Mouse (Mus musculus) limb, embryonic 11.5 days (tissue): ENCODE results near the gene Fgfr2. TPM values are rescaled to one million over a fixed set of nuclear protein-coding genes. Genes with fewer than 3 reads are reported as not detected.

Source experiments
- ATAC-seq: fragments of 200-750 bp; cut with Nextera tagmentation; 2 replicates; pipeline ENCODE4 v1.8.0; 2017; ENCODE audit warnings: low read depth; ENCODE audit not compliant: insufficient number of reproducible peaks, low FRiP score, low TSS enrichment
- DNase-seq: peaks from one replicate; pipeline ENCODE4 v3.0.0-alpha.2; 2015; ENCODE audit warnings: low spot score
- H3K27ac ChIP-seq: fragments of 300-500 bp; sonication (generic); replicated peaks from 2 replicates; pipeline ENCODE4 v1.5.1; 2014; ENCODE audit warnings: low read depth, mild to moderate bottlenecking, low read length
- H3K27me3 ChIP-seq: fragments of 300-500 bp; sonication (generic); 2 replicates; pipeline ENCODE4 v1.6.1; 2014; ENCODE audit warnings: mild to moderate bottlenecking, low read length, mixed read lengths; ENCODE audit not compliant: control insufficient read depth, insufficient read depth
- H3K36me3 ChIP-seq: fragments of 300-500 bp; sonication (generic); 2 replicates; pipeline ENCODE4 v1.6.1; 2014; ENCODE audit warnings: mild to moderate bottlenecking, low read length, moderate library complexity, mixed read lengths; ENCODE audit not compliant: control insufficient read depth, insufficient read depth
- H3K4me1 ChIP-seq: fragments of 300-500 bp; sonication (generic); 2 replicates; pipeline ENCODE4 v1.6.1; 2014; ENCODE audit warnings: low read length, mixed read lengths; ENCODE audit not compliant: control insufficient read depth, insufficient read depth
- H3K4me2 ChIP-seq: fragments of 300-500 bp; sonication (generic); 2 replicates; pipeline ENCODE4 v1.6.1; 2014; ENCODE audit warnings: low read depth, mild to moderate bottlenecking, moderate library complexity; ENCODE audit not compliant: severe bottlenecking
- H3K4me3 ChIP-seq: fragments of 300-500 bp; sonication (generic); 2 replicates; pipeline ENCODE4 v1.5.1; 2014; ENCODE audit warnings: low read depth, low read length
- H3K9ac ChIP-seq: fragments of 300-500 bp; sonication (generic); 2 replicates; pipeline ENCODE4 v1.6.1; 2014; ENCODE audit warnings: mild to moderate bottlenecking, low read length
- H3K9me3 ChIP-seq: fragments of 300-500 bp; sonication (generic); 2 replicates; pipeline ENCODE4 v1.6.1; 2016; ENCODE audit warnings: low read length; ENCODE audit not compliant: control insufficient read depth
- WGBS: fragments of 180-500 bp; shearing (Covaris S2); extraction: QIAGEN DNeasy Blood & Tissue Kit; methylation state at CpG from one replicate; pipeline ENCODE4 v1.1.7; 2014; 5-methylcytosine and 5-hydroxymethylcytosine counted together
- polyA plus RNA-seq: library from polyadenylated mRNA; unstranded; fragments of >200 nt; fragmentation: Nextera tagmentation; extraction: Ambion mirVana; gene quantifications from 2 replicates; pipeline ENCODE4 v1.2.1, GENCODE M21; 2014

Fgfr2 gene
- polyA plus RNA-seq, 1 experiment from 2014 or later: 60.1 TPM

GRCm38 (mm10) chr7:132580511-132580910 is 542.6 kb downstream of the Fgfr2 start:
- no peak for ATAC-seq
- Histone ChIP-seq H3K27me3 (no peaks in the 10 kb centered on the region), H3K9ac (no peak overlapping the region), H3K4me3 (no peak overlapping the region), H3K4me1 (no peaks in the 10 kb centered on the region), H3K36me3 (no peaks in the 10 kb centered on the region), H3K27ac (no peak overlapping the region), H3K9me3 (no peaks in the 10 kb centered on the region), H3K4me2 (no peak overlapping the region)
- 74% methylated on average over 6 of the region's 6 CpGs for WGBS
- DNase-seq: no peak

GRCm38 (mm10) chr7:132576891-132577290 is 546.3 kb downstream of the Fgfr2 start:
- DNase-seq (no peak), ATAC-seq (no peak)
- Histone ChIP-seq H3K4me2 (peak overlapping the region; percentile 75), H3K9me3 (no peaks in the 10 kb centered on the region), H3K27me3 (no peaks in the 10 kb centered on the region), H3K27ac (no peak overlapping the region), H3K4me1 (no peaks in the 10 kb centered on the region), H3K4me3 (no peak overlapping the region), H3K9ac (no peak overlapping the region), H3K36me3 (no peaks in the 10 kb centered on the region)
- WGBS: 55% methylated on average over 4 of the region's 4 CpGs

DNA sequence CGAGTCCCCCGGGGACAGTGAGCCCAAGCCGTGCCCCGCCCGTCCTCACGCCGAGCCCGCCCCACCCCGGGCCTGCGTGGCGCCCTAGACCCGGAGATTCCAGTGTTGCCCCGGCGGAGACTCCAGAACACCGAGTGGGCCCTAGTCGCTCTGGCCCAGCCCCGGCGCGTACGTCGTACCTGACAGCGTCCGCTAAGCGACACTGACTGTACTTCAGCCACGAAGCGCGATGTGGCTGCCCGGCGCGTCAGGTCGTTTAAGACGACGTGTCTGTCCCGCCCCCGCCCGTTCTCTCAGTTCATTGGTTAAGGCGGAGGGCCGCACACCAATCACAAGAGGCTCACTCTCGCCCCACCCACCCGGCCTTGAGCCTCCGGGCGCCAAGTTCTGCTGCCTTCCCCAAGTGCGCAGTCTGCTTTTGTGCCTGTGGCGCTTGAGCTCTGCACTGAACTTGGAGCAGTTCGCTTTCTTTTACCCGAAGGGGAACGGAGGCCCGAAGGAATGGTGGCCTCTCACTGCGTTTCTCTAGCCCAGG is 547.0 kb downstream of the Fgfr2 start, which contains the start of gene Oat:
Gene Oat (minus strand): TSS at position 283 of the 535 bp plus-strand sequence.
- no peaks in the 10 kb centered on the region for H3K9me3 ChIP-seq
- H3K4me3 ChIP-seq: peak within 1 kb of the TSS; percentile 59
- H3K4me2 ChIP-seq: peak within 1 kb of the TSS; percentile 75
- peak within 1 kb of the TSS; percentile 75 for H3K27ac ChIP-seq
- no peaks in the 10 kb centered on the region for H3K36me3 ChIP-seq
- DNase-seq: peak; percentile 95
- H3K27me3 ChIP-seq: no peaks in the 10 kb centered on the region
- under 1% methylated on average over 49 of the region's 49 CpGs for WGBS
- peak; percentile 98 for ATAC-seq
- H3K9ac ChIP-seq: peak within 1 kb of the TSS; percentile 74
- H3K4me1 ChIP-seq: no peaks in the 10 kb centered on the region

GRCm38 (mm10) chr7:132575623-132576022 is 547.5 kb downstream of the Fgfr2 start:
- DNase-seq (peak; percentile 88), ATAC-seq (peak; percentile 83)
- Histone ChIP-seq H3K4me1 (no peaks in the 10 kb centered on the region), H3K9ac (peak overlapping the region; percentile 74), H3K27ac (peak overlapping the region; percentile 75; the same call in 1 of the 2 replicates), H3K9me3 (no peaks in the 10 kb centered on the region), H3K4me2 (peak overlapping the region; percentile 75), H3K27me3 (no peaks in the 10 kb centered on the region), H3K36me3 (no peaks in the 10 kb centered on the region), H3K4me3 (peak overlapping the region; percentile 59)
- under 1% methylated on average over 13 of the region's 13 CpGs for WGBS

- no peaks in the 10 kb centered on the region for H3K4me1 ChIP-seq
- ATAC-seq (no peak), DNase-seq (no peak)
- no peak overlapping the region for H3K4me2 ChIP-seq
- no peaks in the 10 kb centered on the region for H3K36me3 ChIP-seq
- H3K27ac ChIP-seq: no peak overlapping the region
- H3K9me3 ChIP-seq: no peaks in the 10 kb centered on the region
- H3K9ac ChIP-seq: no peak overlapping the region
- WGBS: 91% methylated on average over 5 of the region's 5 CpGs
- no peak overlapping the region for H3K4me3 ChIP-seq
- H3K27me3 ChIP-seq: no peaks in the 10 kb centered on the region
Observed at GRCm38 (mm10) chr7:132574646-132575045, 548.5 kb downstream of the Fgfr2 start.

- WGBS: 74% methylated on average over 6 of the region's 6 CpGs
- Histone ChIP-seq H3K4me2 (no peak overlapping the region), H3K27ac (no peak overlapping the region)
Observed at GRCm38 (mm10) chr7:132573205-132573604, 549.9 kb downstream of the Fgfr2 start.

GRCm38 (mm10) chr7:132572738-132573137 is 550.4 kb downstream of the Fgfr2 start:
- Histone ChIP-seq H3K9me3 (no peaks in the 10 kb centered on the region), H3K4me2 (no peak overlapping the region), H3K4me3 (no peak overlapping the region), H3K4me1 (no peaks in the 10 kb centered on the region), H3K9ac (no peak overlapping the region), H3K27me3 (no peaks in the 10 kb centered on the region), H3K27ac (no peak overlapping the region), H3K36me3 (no peaks in the 10 kb centered on the region)
- ATAC-seq (no peak), DNase-seq (no peak)
- 86% methylated on average over 3 of the region's 3 CpGs for WGBS

More at GRCm38 (mm10) chr7:132573205-132573604, 549.9 kb downstream of the Fgfr2 start:
- no peak overlapping the region for H3K4me3 ChIP-seq
- no peaks in the 10 kb centered on the region for H3K4me1 ChIP-seq
- no peaks in the 10 kb centered on the region for H3K36me3 ChIP-seq
- no peaks in the 10 kb centered on the region for H3K9me3 ChIP-seq
- no peak for DNase-seq
- ATAC-seq: no peak
- H3K27me3 ChIP-seq: no peaks in the 10 kb centered on the region
- no peak overlapping the region for H3K9ac ChIP-seq

DNA sequence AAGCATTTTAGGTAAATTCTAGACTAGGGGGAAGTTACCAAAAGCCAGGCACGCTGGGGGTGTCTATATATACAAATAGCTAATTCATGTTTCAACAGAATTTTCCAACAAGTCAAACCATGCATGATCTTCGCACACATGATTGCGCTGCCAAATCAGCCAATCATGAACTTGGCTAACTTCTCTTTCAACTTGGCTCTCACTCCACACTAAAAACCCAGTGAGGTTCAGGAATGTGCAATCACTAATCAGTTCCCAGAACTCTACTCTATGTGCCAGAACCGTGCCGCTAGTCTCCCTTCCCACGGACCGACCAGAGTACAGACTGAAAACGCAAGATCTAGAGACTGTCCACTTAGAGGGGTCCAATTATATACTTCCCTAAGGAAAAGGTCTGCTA is 551.7 kb downstream of the Fgfr2 start:
- ATAC-seq (no peak), DNase-seq (no peak)
- Histone ChIP-seq H3K4me3 (no peak overlapping the region), H3K27ac (no peak overlapping the region), H3K27me3 (no peaks in the 10 kb centered on the region), H3K9ac (no peak overlapping the region), H3K36me3 (no peaks in the 10 kb centered on the region), H3K4me1 (no peaks in the 10 kb centered on the region), H3K9me3 (no peaks in the 10 kb centered on the region), H3K4me2 (no peak overlapping the region)
- 86% methylated on average over 8 of the region's 8 CpGs for WGBS

GRCm38 (mm10) chr7:132570071-132570470 is 553.1 kb downstream of the Fgfr2 start:
- Histone ChIP-seq H3K27me3 (no peaks in the 10 kb centered on the region), H3K9ac (no peak overlapping the region), H3K4me3 (no peak overlapping the region), H3K4me2 (no peak overlapping the region), H3K36me3 (no peaks in the 10 kb centered on the region), H3K4me1 (no peaks in the 10 kb centered on the region), H3K9me3 (no peaks in the 10 kb centered on the region), H3K27ac (no peak overlapping the region)
- DNase-seq (no peak), ATAC-seq (no peak)
- WGBS: 86% methylated on average over 5 of the region's 5 CpGs
